Mouse (Mus musculus) cerebellum, adult 2 months (tissue): ENCODE data around the gene Sucnr1.

Source experiments
- CTCF ChIP-seq: fragments of 200-500 bp; IDR thresholded peaks from 2 replicates; pipeline ENCODE4 v1.5.1; 2011; ENCODE audit warnings: low read depth, mild to moderate bottlenecking, control low read depth, low read length, moderate library complexity, borderline replicate concordance; ENCODE audit not compliant: insufficient read depth
- POLR2A ChIP-seq: fragments of 200-500 bp; IDR thresholded peaks from 2 replicates; pipeline ENCODE4 v1.6.1; 2011; ENCODE audit warnings: low read length, control low read depth, borderline replicate concordance; ENCODE audit not compliant: insufficient read depth

GRCm38 (mm10) chr3:60046221-60046913 is 35.3 kb upstream of the Sucnr1 start:
- TF ChIP-seq CTCF (no peak), POLR2A (no peak)
